Mouse (Mus musculus): ENCODE results near the gene Ghrh. TPM values are rescaled to one million over a fixed set of nuclear protein-coding genes. Genes with fewer than 3 reads are reported as not detected.
"Not testable (repeated sequence)": the region's sequence is repeated elsewhere in the genome, so short reads cannot be mapped to it uniquely, and the experiment has no call there.

Gene Ghrh
- total RNA-seq (2022) = not detected

DNA sequence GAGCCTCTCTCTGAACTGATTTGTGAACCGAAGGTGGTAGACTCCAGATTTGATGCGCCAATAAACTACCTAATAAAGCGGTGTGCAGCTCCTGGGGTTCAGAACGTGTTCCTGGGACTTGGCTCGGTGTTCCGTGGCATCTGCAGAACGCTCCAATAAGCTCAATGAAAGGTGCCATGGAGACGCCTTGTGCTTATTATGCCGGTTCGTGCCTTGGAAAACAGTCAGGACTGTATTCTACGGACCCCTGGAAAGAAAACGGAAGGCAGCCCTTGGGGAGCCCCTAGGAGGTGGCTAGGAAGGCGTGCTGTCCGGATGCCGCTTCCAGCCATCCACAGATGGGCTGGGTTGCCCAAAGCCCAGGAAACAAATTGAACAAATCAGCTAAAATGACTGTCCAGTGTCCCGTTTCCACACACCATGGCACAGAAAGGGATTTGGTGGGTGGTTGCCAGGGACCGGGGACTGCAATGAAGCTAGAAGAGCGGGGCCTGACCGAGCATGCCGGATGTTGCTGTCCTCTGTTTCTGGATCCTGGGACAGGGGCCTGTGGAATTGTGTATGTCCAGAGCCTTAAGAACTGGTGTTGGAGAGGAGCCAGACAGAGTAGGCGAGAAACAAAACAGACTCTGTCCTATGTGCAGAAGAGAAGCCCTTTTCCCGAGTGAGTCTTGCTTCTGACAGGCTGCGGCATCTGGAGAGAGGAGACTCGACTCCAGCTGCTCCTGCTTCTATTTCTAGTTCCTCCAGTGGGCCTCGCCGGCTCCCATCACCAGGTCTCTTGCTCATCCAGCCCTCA lies at the start of gene Ghrh:
Gene Ghrh (minus strand): TSS at position 146 of the 799 bp plus-strand sequence.
- DNase-seq (ENCODE audit: low spot score in 2 of 2) = peak; percentile 66 to 71

DNA sequence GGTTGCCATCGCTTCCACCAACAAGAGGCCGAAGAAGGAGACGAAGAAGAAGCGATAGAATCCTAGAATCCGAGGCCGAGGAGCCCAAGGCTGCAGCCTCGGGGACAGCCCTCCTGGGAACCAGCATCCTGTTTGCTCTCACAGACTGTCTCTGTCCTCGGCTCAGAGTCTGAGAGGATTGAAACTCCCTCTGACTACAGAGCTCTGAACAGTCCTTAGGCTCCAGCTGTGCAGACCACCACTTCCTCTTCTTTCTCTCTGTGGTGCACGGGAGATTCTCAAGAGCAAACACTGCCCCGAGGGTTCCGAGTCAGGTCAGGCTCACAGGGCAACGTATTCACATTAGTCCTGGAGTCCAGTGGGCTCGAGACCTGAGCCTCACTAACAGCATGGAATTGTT lies 48.7 kb upstream of the Ghrh start:
- no peak for DNase-seq (ENCODE audit: low spot score in 2 of 2)

DNA sequence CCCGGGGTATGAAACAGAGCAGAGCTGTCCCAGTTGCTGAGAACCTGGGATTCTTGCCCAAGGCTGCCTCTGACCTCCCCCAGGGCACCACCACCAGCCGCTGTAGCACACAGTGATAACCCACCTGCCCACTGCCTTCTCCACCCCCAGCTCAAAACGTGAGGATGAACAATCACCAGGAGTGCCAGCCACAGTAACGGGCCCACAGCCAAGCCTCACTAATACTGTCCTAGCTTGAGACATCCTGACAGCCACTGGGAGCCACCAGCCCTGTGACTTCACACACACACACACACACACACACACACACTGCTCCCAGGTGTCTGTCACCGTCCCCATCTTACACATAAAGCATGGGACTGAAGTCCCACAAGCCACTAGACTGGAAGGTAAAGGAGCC lies 48.1 kb upstream of the Ghrh start:
- DNase-seq (ENCODE audit: low spot score in 2 of 2) = no peak

DNA sequence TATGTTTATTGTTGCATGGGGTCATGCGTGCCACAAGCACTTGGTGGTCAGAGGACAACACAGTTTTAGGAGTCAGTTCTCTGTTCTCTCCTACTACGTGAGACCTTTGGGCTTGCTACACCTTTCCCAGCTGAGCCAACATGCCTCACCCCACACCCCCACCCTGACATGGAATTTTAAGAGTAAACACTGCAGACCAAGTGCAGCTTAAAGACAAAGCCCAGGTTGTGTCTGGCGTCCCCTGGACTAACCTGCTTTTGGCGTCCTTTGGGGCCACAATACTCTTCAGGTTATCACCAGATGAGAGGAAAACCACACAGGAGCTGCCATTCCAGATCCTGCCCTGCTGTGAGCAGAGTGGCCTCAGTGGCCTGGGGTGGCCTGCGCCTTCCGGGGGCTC lies 47.6 kb upstream of the Ghrh start:
- no peak for DNase-seq (ENCODE audit: low spot score in 2 of 2)

DNA sequence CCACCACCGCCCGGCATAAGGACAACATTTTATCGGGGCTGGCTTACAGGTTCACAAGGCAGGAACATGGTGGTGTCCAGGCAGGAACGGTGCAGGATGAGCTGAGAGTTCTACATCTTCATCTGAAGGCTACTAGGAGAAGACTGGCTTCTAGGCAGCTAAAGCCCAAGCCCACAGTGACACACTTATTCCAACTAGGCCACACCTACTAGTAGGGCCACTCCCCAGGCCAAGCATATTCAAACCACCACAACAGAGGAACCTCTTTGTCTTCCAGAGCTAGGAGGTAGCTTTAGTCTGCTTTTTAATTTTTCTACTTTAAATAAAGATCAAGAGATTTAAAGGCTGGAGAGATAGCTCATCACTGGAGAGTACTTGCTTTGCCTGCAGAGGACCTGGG lies 46.2 kb upstream of the Ghrh start:
- DNase-seq (ENCODE audit: low spot score in 2 of 2) = no peak

DNA sequence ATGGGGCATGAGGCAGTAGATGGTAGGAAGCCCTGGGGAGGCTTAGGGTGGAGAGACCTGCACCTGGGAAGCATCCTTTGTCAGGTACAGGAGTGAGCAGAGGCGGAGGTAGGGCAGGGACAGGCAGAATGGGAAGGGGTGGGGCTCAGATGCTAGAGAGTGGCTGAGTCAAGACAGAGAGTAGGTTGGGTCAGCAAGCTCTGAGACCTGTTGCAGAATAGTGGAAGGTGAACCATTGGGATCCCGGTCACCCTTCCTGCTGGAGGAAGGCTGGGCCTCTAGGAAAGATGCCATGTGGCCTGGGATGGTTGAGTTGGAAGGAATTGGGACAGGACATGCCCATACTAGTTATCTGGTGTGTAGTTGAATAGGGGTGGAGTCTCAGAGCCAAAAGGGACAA lies 45.0 kb upstream of the Ghrh start:
- no peak for DNase-seq (ENCODE audit: low spot score in 2 of 2)

DNA sequence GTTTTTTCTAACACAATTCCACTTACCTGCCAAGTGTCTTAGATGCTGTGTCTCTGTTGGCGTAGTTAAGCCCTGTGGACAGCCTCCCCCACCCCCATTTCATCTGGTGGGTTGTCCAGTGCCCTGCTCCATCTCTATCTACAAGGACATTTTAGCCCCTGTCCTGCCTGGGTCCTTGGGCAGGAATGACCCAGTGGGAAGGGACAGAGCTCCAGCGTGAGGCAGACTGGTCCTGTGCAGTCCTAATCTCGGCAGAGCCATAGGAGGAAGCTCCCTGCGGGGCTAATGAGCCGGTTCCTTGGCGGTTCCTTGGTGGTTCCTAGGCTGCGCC lies 42.2 kb upstream of the Ghrh start:
- DNase-seq (ENCODE audit: low spot score in 2 of 2) = no peak

DNA sequence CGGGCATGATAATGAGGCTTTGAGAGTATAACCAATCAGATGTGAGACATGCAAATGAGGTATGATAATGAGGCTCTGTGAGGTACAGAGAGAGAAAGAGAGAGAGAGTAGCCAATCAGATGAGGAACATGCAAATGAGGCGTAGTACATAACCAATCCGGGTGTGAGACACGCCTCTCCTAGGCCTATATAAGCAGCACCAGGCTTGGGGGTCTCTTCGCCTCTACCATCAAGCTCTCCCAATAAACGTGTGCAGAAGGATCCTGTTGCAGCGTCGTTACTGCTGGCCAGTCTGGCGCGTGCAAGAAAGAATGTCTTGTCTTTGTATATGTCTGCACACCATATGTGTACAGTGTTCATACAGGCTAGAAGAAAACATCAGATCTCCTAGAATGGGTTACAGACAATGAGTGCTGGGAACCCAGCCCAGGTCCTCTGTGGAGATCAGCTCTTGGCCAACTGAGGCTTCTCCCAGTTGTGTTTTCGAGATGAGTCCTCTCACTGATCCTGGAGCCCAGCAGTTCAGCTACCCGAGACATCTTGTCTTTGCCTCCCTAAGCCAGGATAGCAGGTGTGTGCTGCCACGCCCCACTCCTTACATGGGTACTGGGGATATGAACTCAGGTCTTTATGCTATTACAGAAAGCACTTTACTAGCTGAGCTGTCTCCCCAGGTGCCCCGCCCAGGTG lies 41.7 kb upstream of the Ghrh start:
- not testable (repeated sequence) for DNase-seq (ENCODE audit: low spot score in 2 of 2)

DNA sequence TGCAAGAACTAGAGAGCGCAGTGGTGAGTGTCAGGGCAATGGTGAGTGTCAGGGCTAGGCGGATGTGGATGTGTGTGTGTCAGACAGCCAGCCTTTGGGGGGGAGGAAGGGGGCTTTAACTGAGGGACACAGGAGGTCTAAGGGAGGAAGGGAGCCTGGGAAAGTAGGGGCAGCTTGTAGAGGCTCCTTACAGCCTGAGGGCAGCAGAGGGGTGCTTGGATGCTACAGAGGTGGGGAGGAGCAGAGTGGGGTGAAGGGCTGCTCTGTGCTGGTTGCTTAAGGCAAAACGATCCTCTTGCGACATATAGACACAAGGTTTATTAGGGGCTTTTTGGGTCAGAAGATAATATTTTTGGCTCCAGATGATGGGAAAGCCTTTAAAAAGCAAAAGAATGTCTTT lies 37.5 kb upstream of the Ghrh start:
- DNase-seq (ENCODE audit: low spot score in 2 of 2) = no peak

DNA sequence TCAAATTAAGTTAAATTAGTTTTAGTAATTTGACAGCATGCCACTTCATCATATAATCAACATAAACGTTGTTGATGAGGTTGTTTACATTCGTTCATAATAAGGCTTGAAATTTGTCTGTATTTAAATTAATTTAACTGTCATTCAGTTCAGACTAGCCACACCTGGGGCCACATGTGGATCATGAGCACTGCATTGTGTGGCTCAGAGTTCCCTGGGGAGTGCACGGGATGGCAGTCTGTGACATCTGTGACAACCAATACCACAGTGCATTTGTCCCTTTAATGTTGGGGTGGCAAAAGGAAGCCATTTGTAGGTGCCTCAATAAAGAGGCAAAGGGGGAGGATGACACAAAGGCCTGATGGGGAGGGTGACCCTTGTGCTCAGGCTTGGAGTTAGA lies 29.7 kb upstream of the Ghrh start:
- DNase-seq (ENCODE audit: low spot score in 2 of 2) = no peak

DNA sequence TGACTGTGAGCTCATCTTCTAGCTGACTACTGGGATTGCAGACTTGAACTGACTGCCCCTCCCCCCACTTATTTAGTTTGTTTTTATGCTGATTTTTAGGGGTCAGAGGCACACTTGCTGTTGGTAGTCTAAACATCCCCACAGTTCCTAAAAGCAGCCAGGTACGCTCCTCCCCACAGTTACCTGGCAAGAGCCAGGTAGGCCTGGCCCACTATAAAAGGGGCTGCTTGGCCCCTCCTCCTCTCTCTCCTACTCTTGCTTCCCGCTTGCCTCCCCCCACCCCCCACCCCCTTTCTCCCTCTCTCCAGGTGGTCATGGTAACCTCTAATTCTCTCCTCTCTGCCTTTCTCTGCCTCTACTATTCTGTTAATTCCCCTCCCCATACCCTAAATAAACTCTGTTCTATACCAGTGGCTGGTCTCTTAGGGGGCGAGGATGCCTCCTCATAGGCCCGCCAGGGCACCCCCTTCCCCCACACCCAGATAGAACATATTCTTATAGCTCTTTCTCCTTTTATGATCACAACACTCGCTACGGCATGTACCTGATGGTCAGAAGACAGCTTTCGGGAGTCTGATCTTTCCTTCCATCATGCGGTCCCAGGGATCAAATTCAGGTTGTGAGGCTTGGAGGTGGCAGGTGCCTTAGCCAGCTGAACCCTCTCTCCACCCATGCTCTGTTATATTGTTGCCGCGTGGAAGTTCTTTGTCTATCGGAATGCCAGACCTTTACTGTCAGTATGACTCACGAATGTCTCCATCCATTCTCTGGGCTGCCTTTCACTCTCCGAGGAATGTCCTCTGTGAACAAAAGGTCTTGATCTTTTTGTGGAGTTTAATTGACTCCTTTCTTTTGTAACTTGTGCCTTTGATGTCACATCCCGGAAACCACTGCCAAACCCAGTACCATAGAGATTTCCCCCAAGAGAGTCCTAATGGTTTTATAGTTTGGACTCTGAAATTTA lies 28.8 kb upstream of the Ghrh start:
- DNase-seq (ENCODE audit: low spot score in 2 of 2) = no peak

DNA sequence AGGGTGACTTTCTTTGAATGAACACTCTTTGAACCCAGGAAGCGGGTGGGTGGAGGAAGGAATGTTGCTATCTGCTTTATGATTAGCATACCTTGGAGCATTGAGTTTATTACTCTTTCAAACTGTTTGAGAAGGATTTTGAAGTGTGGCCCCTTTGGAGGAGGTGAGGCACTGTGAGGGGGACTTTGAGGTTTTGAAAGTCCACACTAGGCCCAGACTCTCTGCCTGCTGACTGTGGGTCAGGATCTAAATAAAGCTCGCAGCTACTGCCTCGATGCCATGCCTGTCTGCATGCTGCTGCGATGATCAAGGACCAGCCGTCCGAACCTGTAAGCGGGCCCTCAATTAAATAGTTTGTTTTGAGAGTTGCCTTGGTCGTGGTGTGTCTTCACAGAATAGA lies 27.7 kb upstream of the Ghrh start:
- no peak for DNase-seq (ENCODE audit: low spot score in 2 of 2)

DNA sequence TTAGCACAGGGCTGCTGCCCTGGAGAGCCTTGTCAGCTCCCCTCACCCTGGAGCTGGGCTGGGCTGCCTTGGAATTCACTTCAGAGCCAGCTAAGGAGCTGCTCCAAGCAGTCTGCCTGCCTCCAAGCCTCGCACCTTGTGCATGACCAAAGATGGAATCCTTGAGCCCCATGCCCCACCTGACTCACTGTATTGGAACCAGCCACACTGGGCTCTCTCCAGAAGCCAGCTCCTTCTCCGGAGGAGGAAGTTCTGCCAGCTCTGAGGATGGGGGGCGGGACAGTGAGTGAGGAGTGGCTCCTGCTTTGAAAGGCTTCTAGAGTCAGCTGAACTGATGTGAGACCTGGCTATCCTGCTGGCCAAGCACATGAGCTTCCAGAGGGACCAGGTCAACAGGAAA lies 26.4 kb upstream of the Ghrh start:
- no peak for DNase-seq (ENCODE audit: low spot score in 2 of 2)

DNA sequence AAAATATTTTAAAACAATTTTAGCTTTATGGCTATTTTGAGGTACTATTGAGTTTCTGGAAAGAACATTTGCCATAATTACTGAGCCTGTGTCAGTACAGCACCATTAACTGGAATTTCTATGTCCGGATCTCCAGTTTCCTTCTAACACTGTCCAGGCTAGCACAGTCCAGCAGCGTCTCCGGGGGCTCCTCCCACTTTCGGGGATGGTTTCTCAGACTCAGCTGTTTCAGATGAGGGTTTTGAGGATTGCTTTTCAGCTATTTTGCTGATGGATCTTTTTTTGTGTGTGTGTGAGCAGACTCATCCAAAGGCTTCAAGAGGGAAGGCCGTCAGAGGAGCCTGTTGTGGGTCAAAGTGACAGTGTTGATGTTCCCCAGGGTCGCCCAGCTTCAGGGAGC lies 24.4 kb upstream of the Ghrh start:
- no peak for DNase-seq (ENCODE audit: low spot score in 2 of 2)

DNA sequence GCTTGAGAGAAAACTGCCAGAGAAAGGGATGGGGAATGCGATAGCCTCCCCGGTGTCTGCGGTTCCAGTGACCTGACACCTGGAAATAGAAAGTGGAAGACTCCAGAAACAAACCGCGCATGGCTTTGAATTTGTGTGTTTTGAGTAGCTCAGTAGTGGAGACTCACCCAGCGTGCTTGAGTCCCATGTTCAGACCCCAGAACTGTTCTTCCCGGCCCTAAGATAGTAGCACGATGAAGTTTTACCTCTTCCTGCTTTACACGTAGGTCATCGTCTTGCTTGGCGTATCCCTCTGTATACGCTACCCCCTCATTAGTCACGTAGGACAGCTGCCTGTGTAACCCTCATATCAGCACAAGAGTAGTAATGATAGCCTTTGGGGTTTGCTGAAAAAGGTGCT lies 20.7 kb upstream of the Ghrh start:
- DNase-seq (ENCODE audit: low spot score in 2 of 2) = peak in 1 of 2 experiments; percentile 17

DNA sequence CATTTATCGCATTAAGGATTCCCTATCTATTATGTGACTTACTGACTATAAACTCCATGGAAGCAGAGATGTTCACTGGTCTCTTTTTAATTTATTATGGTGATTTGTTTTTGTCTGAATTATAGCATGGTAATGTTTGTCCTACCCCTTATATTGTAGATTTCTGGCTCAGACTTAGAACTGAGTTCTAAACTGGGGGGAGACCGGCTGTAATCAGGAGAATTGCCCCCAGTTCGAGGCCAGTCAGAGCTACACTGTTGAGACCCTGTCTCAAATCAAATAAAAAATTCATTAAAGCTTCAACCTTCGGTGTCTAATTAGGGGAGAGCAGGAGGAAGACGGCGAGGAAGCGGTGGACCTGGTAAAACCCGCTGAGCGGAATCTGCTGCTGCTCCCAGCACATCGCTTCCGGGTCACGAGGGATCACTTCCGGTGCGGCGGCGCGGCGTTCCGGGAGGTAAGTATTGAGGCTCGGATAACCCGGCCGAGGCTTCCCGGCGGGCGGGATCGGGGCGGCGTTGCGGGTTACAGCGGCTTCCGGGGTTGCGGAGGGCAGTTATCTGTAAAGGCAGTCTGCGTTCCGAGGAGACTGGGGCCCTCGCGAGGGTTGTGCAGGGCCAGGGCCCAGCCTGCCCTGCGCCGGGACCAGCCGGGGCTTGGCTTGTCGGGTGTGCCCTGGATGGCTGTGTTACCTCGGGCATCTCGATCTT lies 20.0 kb upstream of the Ghrh start, which contains the start of gene Manbal:
Gene Manbal (plus strand): TSS at position 411 of the 710 bp plus-strand sequence.
- DNase-seq (ENCODE audit: low spot score in 2 of 2) = peak; percentile 89 to 95

DNA sequence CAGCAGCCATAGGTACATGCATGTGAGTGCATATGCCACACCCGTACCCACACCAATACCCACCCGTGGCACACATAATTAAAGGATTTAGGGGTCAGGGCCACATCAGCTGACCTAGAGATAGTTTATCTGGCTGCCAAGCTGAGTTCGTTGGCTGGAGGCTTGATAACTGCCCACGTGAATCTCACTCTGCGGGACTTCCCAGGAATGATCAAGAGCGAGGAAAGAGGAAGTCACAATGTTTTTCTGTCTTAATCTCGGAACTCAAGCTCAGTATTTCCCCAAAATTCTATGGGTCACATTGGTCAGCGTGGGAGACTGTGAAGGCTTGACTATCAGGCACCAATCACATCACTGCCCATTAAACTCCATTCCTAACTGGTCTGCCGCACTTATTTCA lies 19.5 kb upstream of the Ghrh start:
- no peak for DNase-seq (ENCODE audit: low spot score in 2 of 2)

DNA sequence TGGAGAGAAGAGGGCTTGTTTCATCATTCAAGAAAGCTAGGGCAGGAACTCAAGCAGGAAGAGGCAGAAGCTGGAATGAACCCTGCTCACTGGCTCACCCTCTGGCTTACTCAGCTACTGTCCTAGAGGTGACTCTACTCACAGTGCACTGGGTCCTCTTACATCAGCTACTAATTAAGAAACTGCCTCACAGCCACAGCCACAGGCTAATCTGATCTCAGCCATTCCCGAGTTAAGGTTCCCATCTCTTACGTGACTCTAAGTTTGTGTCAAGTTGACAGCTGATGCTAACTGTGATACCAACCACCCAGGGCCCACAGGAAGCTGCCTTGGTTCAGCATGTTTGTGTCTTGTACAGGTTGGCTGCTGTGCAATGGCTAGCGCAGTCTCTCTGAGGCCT lies 15.7 kb upstream of the Ghrh start:
- no peak for DNase-seq (ENCODE audit: low spot score in 2 of 2)

DNA sequence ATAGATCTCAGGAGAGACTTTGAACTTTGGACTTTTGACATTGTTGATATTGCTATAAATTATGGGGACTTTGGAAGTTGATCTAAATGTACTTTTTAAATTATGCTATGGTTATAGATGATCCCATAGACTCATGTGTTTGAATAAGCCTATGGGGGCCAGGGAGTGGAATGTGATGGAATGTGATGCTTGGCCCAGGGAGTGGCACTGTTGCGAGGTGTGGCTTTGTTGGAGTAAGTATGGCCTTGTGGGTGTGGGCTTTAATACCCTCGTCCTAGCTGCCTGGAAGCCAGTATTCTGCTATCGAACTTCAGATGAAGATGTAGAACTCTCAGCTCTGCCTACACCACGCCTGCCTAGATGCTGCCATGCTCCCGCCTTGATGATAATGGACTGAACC lies 12.7 kb upstream of the Ghrh start:
- no peak for DNase-seq (ENCODE audit: low spot score in 2 of 2)

DNA sequence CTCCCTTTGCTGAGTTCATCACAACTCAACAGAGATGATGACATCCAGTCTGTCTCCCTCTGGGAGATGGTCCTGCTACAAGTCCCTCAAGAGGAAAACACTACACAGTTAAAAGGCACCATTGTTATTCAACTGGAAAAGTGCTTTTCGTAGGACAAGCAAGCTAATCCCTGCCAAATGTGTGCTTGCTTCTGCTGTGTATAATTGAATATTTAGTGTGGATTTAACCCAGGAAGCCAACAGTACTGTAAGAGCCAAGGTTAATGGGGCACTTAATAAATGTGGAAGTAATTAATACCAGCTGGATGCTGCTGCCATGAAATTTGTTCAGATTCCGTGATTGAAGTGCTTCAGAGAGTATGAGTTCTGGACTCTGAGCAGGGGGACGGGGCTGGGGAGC lies 6.8 kb upstream of the Ghrh start:
- DNase-seq (ENCODE audit: low spot score in 2 of 2) = no peak

DNA sequence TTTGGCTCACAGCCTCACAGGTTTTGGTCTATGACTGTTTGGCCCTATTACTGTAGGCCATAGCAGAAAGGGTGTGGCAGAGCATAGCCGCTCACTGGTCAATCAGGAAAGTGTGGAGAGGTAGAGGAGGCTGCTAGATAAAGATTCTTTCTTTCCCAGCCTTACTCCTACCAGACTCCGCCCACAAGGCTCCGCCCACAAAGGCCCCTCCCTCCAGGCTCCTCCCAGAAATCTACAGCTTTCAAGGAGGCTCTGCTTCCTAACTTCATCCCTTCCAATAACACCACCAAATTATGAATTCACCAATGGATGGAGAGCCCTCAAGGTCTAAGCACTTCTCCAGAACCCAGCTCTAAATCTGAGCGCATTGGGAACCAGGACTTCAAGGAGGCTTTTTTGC lies 5.9 kb upstream of the Ghrh start:
- no peak for DNase-seq (ENCODE audit: low spot score in 2 of 2)

All from layer of hippocampus, adult 8-10 months (tissue).